In genomic region chr2:112866043-112866551, GRCm38 (mm10) we compare ENCODE assay signal across 24 mouse cellular contexts.
"Had no signal": no experiment of that assay in that cellular context is flagged by ENCODE, and none has a peak within 500 bp of the region (broad histone marks: within the 10 kb centered on the region; RNA-seq: fewer than 3 reads in every experiment).

No protein-coding gene starts in this region.

- H3K4me1 ChIP-seq: heart, embryonic 13.5 days; heart, embryonic 15.5 days; intestine, embryonic 15.5 days; limb, embryonic 10.5 days; limb, embryonic 12.5 days had no signal

- H3K9me3 ChIP-seq: heart, embryonic 13.5 days; heart, embryonic 15.5 days; hindbrain, embryonic 12.5 days; intestine, embryonic 15.5 days; limb, embryonic 10.5 days; limb, embryonic 12.5 days had no signal

- DNase-seq: gastrocnemius, adult 2 months; gastrocnemius, postnatal 10 days; gastrocnemius, postnatal 25 days; heart, adult 2 months; heart, postnatal 14 days; heart, postnatal 4 days; kidney, adult 18-20 months; kidney, postnatal 10 days; kidney, postnatal 25 days; kidney, postnatal 4 days; liver had no signal

- H3K27me3 ChIP-seq: heart, embryonic 13.5 days; heart, embryonic 15.5 days; hindbrain, embryonic 12.5 days; intestine, embryonic 15.5 days; limb, embryonic 12.5 days had no signal

- H3K4me3 ChIP-seq: gastrocnemius, adult 2 months; heart, adult 2 months; heart, embryonic 13.5 days; heart, embryonic 15.5 days; hindbrain, embryonic 12.5 days; intestine, embryonic 15.5 days; layer of hippocampus, adult 2 months; left cerebral cortex, adult 2 months; limb, embryonic 10.5 days; limb, embryonic 12.5 days had no signal

- H3K36me3 ChIP-seq: heart, embryonic 13.5 days; heart, embryonic 15.5 days; hindbrain, embryonic 12.5 days; intestine, embryonic 15.5 days; limb, embryonic 10.5 days; limb, embryonic 12.5 days had no signal

- H3K9ac ChIP-seq: heart, embryonic 13.5 days; heart, embryonic 15.5 days; hindbrain, embryonic 12.5 days; hindbrain, embryonic 14.5 days; intestine, embryonic 15.5 days; limb, embryonic 12.5 days had no signal

- H3K27ac ChIP-seq: gastrocnemius, adult 2 months; heart, adult 2 months; heart, embryonic 13.5 days; heart, embryonic 15.5 days; hindbrain, embryonic 12.5 days; hindbrain, embryonic 14.5 days; intestine, embryonic 15.5 days; layer of hippocampus, adult 2 months; left cerebral cortex, adult 2 months; limb, embryonic 10.5 days; limb, embryonic 12.5 days had no signal

- ATAC-seq: hindbrain, embryonic 16.5 days; inflammation-experienced regulatory T-cells, adult 6 months; intestine, embryonic 15.5 days; intestine, postnatal 0 days had no signal

- H3K4me2 ChIP-seq: heart, embryonic 11.5 days; heart, embryonic 13.5 days; heart, embryonic 15.5 days; hindbrain, embryonic 12.5 days; hindbrain, embryonic 14.5 days; intestine, embryonic 15.5 days; limb, embryonic 12.5 days had no signal
